Mouse (Mus musculus): Measurements from ENCODE around the gene Cypt2.
"Not testable (repeated sequence)": the region's sequence is repeated elsewhere in the genome, so short reads cannot be mapped to it uniquely, and the experiment has no call there.

Cypt2 gene

GRCm38 (mm10) chrX:105499472-105499871, at the start of gene Cypt2:
Cypt2 (plus strand) TSS chrX:105499772.
- not testable (repeated sequence) for DNase-seq

GRCm38 (mm10) chrX:105546234-105546633, 46.7 kb downstream of the Cypt2 start:
- DNase-seq, result no peak

Data from retina, postnatal 1 day (tissue).